ENCODE assay signal across 8 mouse cellular contexts in genomic region chr12:102550529-102550928, GRCm38 (mm10). TPM values are rescaled to one million over a fixed set of nuclear protein-coding genes. Genes with fewer than 3 reads are reported as not detected.
A peak's percentile ranks its signal among the peaks of the same experiment; 100 is the strongest.
DNase-seq lines count a peak whose midpoint lies in the region; ATAC-seq and TF ChIP-seq lines count a peak whose summit lies in the region.

No protein-coding gene starts in this region.

- H3K4me2 ChIP-seq in limb, embryonic 14.5 days (replicated peaks; ENCODE audit: low read depth, low read length, severe bottlenecking): no peak overlapping the region

- POLR2A ChIA-PET in Patski (lab: Charles Lee): no interaction called here

- H3K4me1 ChIP-seq in limb, embryonic 14.5 days (ENCODE audit: control insufficient read depth, insufficient read depth, low read length): no peaks in the 10 kb centered on the region

- no peaks in the 10 kb centered on the region for H3K9me3 ChIP-seq in limb, embryonic 14.5 days (ENCODE audit: control insufficient read depth, low read length)

- 6% methylated on average over 11 of the region's 11 CpGs for WGBS in limb, embryonic 14.5 days

- no peak for ATAC-seq in Patski
- ATAC-seq in limb, embryonic 14.5 days (ENCODE audit: low FRiP score, low read depth): 0 out of 2 replicates have a peak, but pooled peaks have one; percentile 60

- peaks cover 20% of the 10 kb centered on the region for H3K27me3 ChIP-seq in Patski
- peaks cover 22% of the 10 kb centered on the region for H3K27me3 ChIP-seq in limb, embryonic 14.5 days (ENCODE audit: control insufficient read depth, insufficient read depth, low read length)

- intact Hi-C loops in gastrocnemius, postnatal 14 days (cut with DNase I; ENCODE audit: low total_unique reads): no loop called here

- H3K36me3 ChIP-seq in limb, embryonic 14.5 days (ENCODE audit: control insufficient read depth, insufficient read depth, low read length): no peaks in the 10 kb centered on the region

- no peak overlapping the region for H3K4me3 ChIP-seq in limb, embryonic 14.5 days (replicated peaks; ENCODE audit: low read length)

- CTCF ChIA-PET in Patski (lab: Charles Lee): no interaction called here

- in situ Hi-C loops in Patski (cut with MboI; ENCODE audit: low pct_unique_long_range_greater_than_20kb): no loop called here

- H3K27ac ChIP-seq in limb, embryonic 14.5 days (replicated peaks; ENCODE audit: low read depth, low read length): no peak overlapping the region

- no peak for TF ChIP-seq POLR2A in limb, embryonic 14.5 days (IDR thresholded peaks at IDR 0.05; ENCODE audit: borderline replicate concordance, extremely low read depth, insufficient read depth, insufficient read length)

- TF ChIP-seq CTCF in Patski (IDR thresholded peaks at IDR 0.05): no peak

- no peak overlapping the region for H3K9ac ChIP-seq in limb, embryonic 14.5 days (ENCODE audit: low read depth, low read length, severe bottlenecking)

- DNase-seq in heart, adult 8-10 months (ENCODE audit: low spot score): peak; percentile 34
- no peak for DNase-seq in heart, adult 11 months
- peak; percentile 34 for DNase-seq in Patski (ENCODE audit: low read depth, low spot score)
- peak; percentile 73 for DNase-seq in gastrocnemius, postnatal 14 days
- DNase-seq in limb, embryonic 14.5 days (ENCODE audit: low spot score): peak; percentile 93
- DNase-seq in natural killer cell, adult 2 months (ENCODE audit: low spot score in 2 of 2): peak; percentile 32 to 42
- DNase-seq in urinary bladder, postnatal 10 days (ENCODE audit: low spot score): peak; percentile 49
- DNase-seq in layer of hippocampus, postnatal 36 days: no peak

RNA-seq across cellular contexts. Expression of gene Chga, which starts 4.2 kb away (rescaled TPM):
- under 1 TPM in 2 of 4 experiments, not detected in 2; 0.14 TPM for total RNA-seq in heart, adult 8-10 months (2022)
- polyA plus RNA-seq in Patski (2021): 0.08 TPM
- total RNA-seq in gastrocnemius, postnatal 14 days (2021): not detected
- 0.08 and 0.45 TPM in 2 replicates for polyA plus RNA-seq in limb, embryonic 14.5 days (2012; rRNA removed)
- 0.23 and 0.44 TPM in 2 replicates for polyA plus RNA-seq in limb, embryonic 14.5 days (2014; fragmentation: Nextera tagmentation; extraction: Ambion mirVana)
- total RNA-seq in layer of hippocampus, postnatal 36 days (2021): 100 to 1,000 TPM; 125 to 130 TPM

Comparison
In these comparisons a context has a peak if more than half of its experiments do, and no peak if none do; other contexts are left out.
1. DNase-seq: peak in heart, adult 8-10 months (single experiment), Patski (single experiment), gastrocnemius, postnatal 14 days (single experiment), limb, embryonic 14.5 days (single experiment), natural killer cell, adult 2 months (2 of 2) and urinary bladder, postnatal 10 days (single experiment); none in heart, adult 11 months (single experiment) and layer of hippocampus, postnatal 36 days (0 of 2).
2. RNA of gene Chga, which starts 4.2 kb away (total RNA-seq): 125 to 130 TPM in layer of hippocampus, postnatal 36 days; 0.14 TPM in heart, adult 8-10 months and not detected in gastrocnemius, postnatal 14 days; every median in the first group is over 100 times any median in the second.